Mouse (Mus musculus) macrophage (primary cell): ENCODE data around the gene Defb30. TPM values are rescaled to one million over a fixed set of nuclear protein-coding genes. Genes with fewer than 3 reads are reported as not detected.

ENCODE experiments used
- H3K27ac ChIP-seq: fragments of 350-480 bp; formaldehyde crosslinking; 2 replicates; pipeline ENCODE4 v1.9.0; 2021
- H3K36me3 ChIP-seq: fragments of 350-480 bp; formaldehyde crosslinking; 2 replicates; pipeline ENCODE4 v1.9.0; 2021; ENCODE audit errors: inconsistent target
- H3K4me3 ChIP-seq: fragments of 350-480 bp; formaldehyde crosslinking; 2 replicates; pipeline ENCODE4 v1.9.0; 2021; ENCODE audit errors: inconsistent target
- H3K79me2 ChIP-seq: fragments of 350-480 bp; formaldehyde crosslinking; 2 replicates; pipeline ENCODE4 v1.9.0; 2021; ENCODE audit errors: inconsistent target
- WGBS: methylation state at CpG from one replicate; pipeline ENCODE4 v1.1.7; 2026; ENCODE audit warnings: inconsistent platforms; ENCODE audit not compliant: missing documents; 5-methylcytosine and 5-hydroxymethylcytosine counted together
- polyA plus RNA-seq: library from polyadenylated mRNA; stranded (reverse); fragments of 250-400 nt; gene quantifications from 3 replicates; pipeline ENCODE4 v1.2.4, GENCODE M21; 2018; ENCODE audit warnings: inconsistent platforms
- total RNA-seq, 78 experiments: library from RNA; depleted of rRNA; stranded (reverse); fragments of 250-400 nt; gene quantifications; 1 replicate in 9 of 78; 2 replicates in 24 of 78; 3 replicates in 43 of 78; 4 replicates in 2 of 78; pipeline ENCODE4 v1.2.4; 2018; ENCODE audit warnings: inconsistent platforms in 56 of 78

The Defb30 gene
- 1 to 10 TPM in 17 of 26 experiments, under 1 TPM in 2, not detected in 7; 0.76 to 5.1 (median 2.2) TPM for total RNA-seq (2018; cell fraction: chromatin; rRNA removed)
- total RNA-seq (2018; cell fraction: cytosol; rRNA removed) = 1 to 10 TPM in 1 of 26 experiments, under 1 TPM in 23, not detected in 2; 0.17 to 1.4 (median 0.33) TPM
- 1 to 10 TPM in 17 of 26 experiments, under 1 TPM in 3, not detected in 6; 0.60 to 3.7 (median 1.3) TPM for total RNA-seq (2018; cell fraction: nucleus; rRNA removed)
- not detected in 3 replicates for polyA plus RNA-seq

- H3K36me3 ChIP-seq = no peaks in the 10 kb centered on the region
- no peak within 1 kb of the TSS for H3K4me3 ChIP-seq
- H3K27ac ChIP-seq = no peak within 1 kb of the TSS
- no peaks in the 10 kb centered on the region for H3K79me2 ChIP-seq
- 82% methylated on average over 7 of the region's 14 CpGs for WGBS
Observed at GRCm38 (mm10) chr14:63049910-63050370, at the start of gene Defb30. Defb30 (minus strand) TSS chr14:63049960.

GRCm38 (mm10) chr14:63067708-63068107 is 17.9 kb upstream of the Defb30 start:
- WGBS = 85% methylated on average over 15 of the region's 15 CpGs
- H3K27ac ChIP-seq = no peak overlapping the region
- H3K4me3 ChIP-seq = no peak overlapping the region
- H3K79me2 ChIP-seq = no peaks in the 10 kb centered on the region
- no peaks in the 10 kb centered on the region for H3K36me3 ChIP-seq

- Histone ChIP-seq H3K27ac (no peak overlapping the region), H3K79me2 (no peaks in the 10 kb centered on the region), H3K36me3 (no peaks in the 10 kb centered on the region), H3K4me3 (no peak overlapping the region)
- 39% methylated on average over 16 of the region's 16 CpGs for WGBS
Observed at GRCm38 (mm10) chr14:63066630-63067310, 17.0 kb upstream of the Defb30 start.

- Histone ChIP-seq H3K79me2 (no peaks in the 10 kb centered on the region), H3K4me3 (no peak overlapping the region), H3K36me3 (no peaks in the 10 kb centered on the region), H3K27ac (no peak overlapping the region)
- 83% methylated on average over 5 of the region's 5 CpGs for WGBS
Observed at GRCm38 (mm10) chr14:63065391-63065790, 15.6 kb upstream of the Defb30 start.

GRCm38 (mm10) chr14:63062184-63062583 is 12.4 kb upstream of the Defb30 start:
- 100% methylated on average over 1 of the region's 2 CpGs for WGBS

GRCm38 (mm10) chr14:63060361-63060760 is 10.6 kb upstream of the Defb30 start:
- H3K4me3 ChIP-seq = no peak overlapping the region
- 83% methylated on average over 10 of the region's 10 CpGs for WGBS
- no peaks in the 10 kb centered on the region for H3K79me2 ChIP-seq
- no peak overlapping the region for H3K27ac ChIP-seq
- no peaks in the 10 kb centered on the region for H3K36me3 ChIP-seq

More at GRCm38 (mm10) chr14:63062184-63062583, 12.4 kb upstream of the Defb30 start:
- Histone ChIP-seq H3K36me3 (no peaks in the 10 kb centered on the region), H3K27ac (no peak overlapping the region), H3K79me2 (no peaks in the 10 kb centered on the region), H3K4me3 (no peak overlapping the region)

GRCm38 (mm10) chr14:63054729-63055128 is 5.0 kb upstream of the Defb30 start:
- Histone ChIP-seq H3K36me3 (no peaks in the 10 kb centered on the region), H3K27ac (no peak overlapping the region), H3K4me3 (no peak overlapping the region), H3K79me2 (no peaks in the 10 kb centered on the region)
- 82% methylated on average over 5 of the region's 6 CpGs for WGBS

GRCm38 (mm10) chr14:63050769-63051168 is 1.0 kb upstream of the Defb30 start:
- no peak overlapping the region for H3K27ac ChIP-seq

GRCm38 (mm10) chr14:63046691-63047090 is 3.1 kb downstream of the Defb30 start, which contains the start of gene Defb42:
Defb42 (plus strand) TSS chr14:63046991.
- H3K79me2 ChIP-seq = no peaks in the 10 kb centered on the region
- H3K27ac ChIP-seq = no peak within 1 kb of the TSS
- 93% methylated on average over 3 of the region's 3 CpGs for WGBS
- no peaks in the 10 kb centered on the region for H3K36me3 ChIP-seq
- H3K4me3 ChIP-seq = no peak within 1 kb of the TSS

More at GRCm38 (mm10) chr14:63050769-63051168, 1.0 kb upstream of the Defb30 start:
- Histone ChIP-seq H3K4me3 (no peak overlapping the region), H3K79me2 (no peaks in the 10 kb centered on the region), H3K36me3 (no peaks in the 10 kb centered on the region)
- WGBS = 17% methylated on average over 5 of the region's 5 CpGs

GRCm38 (mm10) chr14:63020524-63021156 is 29.1 kb downstream of the Defb30 start:
- Histone ChIP-seq H3K36me3 (no peaks in the 10 kb centered on the region), H3K79me2 (no peaks in the 10 kb centered on the region), H3K27ac (no peak overlapping the region), H3K4me3 (no peak overlapping the region)
- 44% methylated on average over 6 of the region's 6 CpGs for WGBS

- 92% methylated on average over 4 of the region's 4 CpGs for WGBS
- Histone ChIP-seq H3K79me2 (no peaks in the 10 kb centered on the region), H3K36me3 (no peaks in the 10 kb centered on the region), H3K4me3 (no peak overlapping the region), H3K27ac (no peak overlapping the region)
Observed at GRCm38 (mm10) chr14:63014667-63015066, 35.1 kb downstream of the Defb30 start.

- Histone ChIP-seq H3K79me2 (no peaks in the 10 kb centered on the region), H3K36me3 (no peaks in the 10 kb centered on the region), H3K4me3 (no peak overlapping the region), H3K27ac (no peak overlapping the region)
- WGBS = 61% methylated on average over 3 of the region's 4 CpGs
Observed at GRCm38 (mm10) chr14:63013082-63013481, 36.7 kb downstream of the Defb30 start.

GRCm38 (mm10) chr14:63011471-63011870 is 38.3 kb downstream of the Defb30 start, which contains the start of gene Defb43:
Defb43 (plus strand) TSS chr14:63011771.
- H3K36me3 ChIP-seq = no peaks in the 10 kb centered on the region
- WGBS = 95% methylated on average over 5 of the region's 5 CpGs
- H3K79me2 ChIP-seq = no peaks in the 10 kb centered on the region
- no peak within 1 kb of the TSS for H3K27ac ChIP-seq
- H3K4me3 ChIP-seq = no peak within 1 kb of the TSS

GRCm38 (mm10) chr14:63002588-63002987 is 47.2 kb downstream of the Defb30 start:
- Histone ChIP-seq H3K27ac (no peak overlapping the region), H3K36me3 (no peaks in the 10 kb centered on the region), H3K79me2 (no peaks in the 10 kb centered on the region), H3K4me3 (no peak overlapping the region)
- WGBS = 51% methylated on average over 2 of the region's 2 CpGs

- Histone ChIP-seq H3K4me3 (no peak overlapping the region), H3K79me2 (no peaks in the 10 kb centered on the region), H3K27ac (no peak overlapping the region), H3K36me3 (no peaks in the 10 kb centered on the region)
- 15% methylated on average over 4 of the region's 4 CpGs for WGBS
Observed at GRCm38 (mm10) chr14:62998977-62999376, 50.8 kb downstream of the Defb30 start.
